Mouse (Mus musculus) megakaryocyte-erythroid progenitor cell, adult 5 weeks (primary cell): ENCODE results near the gene Rdh16f2. TPM values are rescaled to one million over a fixed set of nuclear protein-coding genes. Genes with fewer than 3 reads are reported as not detected.

Experiments
- polyA plus RNA-seq: library from polyadenylated mRNA; stranded (reverse); fragments of >175 nt; gene quantifications from 2 replicates; pipeline ENCODE4 v1.2.3, GENCODE M21; 2012

The Rdh16f2 gene
- not detected in 2 replicates for polyA plus RNA-seq

GRCm38 (mm10) chr10:127866232-127866631 is at the start of gene Rdh16f2:
TSS of gene Rdh16f2 (plus strand) at chr10:127866474.

DNA sequence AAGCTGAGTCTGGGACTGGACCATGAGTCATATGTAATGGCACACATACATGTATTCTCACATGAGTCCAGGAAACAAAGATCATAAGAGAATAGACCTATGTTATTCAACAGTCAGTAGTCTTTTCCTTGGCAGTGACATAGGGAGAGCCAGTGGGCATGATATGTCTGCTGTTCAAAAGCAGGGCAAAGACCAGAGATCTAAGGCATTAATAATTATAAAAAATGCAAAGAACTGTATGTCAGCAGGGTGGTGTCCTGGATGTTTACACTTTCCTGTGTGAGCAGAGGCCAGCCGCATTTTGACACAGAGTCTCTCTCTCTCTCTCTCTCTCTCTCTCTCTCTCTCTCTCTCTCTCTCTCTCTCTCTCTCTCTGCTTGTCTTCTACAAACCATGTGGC is 16.6 kb upstream of the Rdh16f2 start, which contains the start of gene Rdh19:
Gene Rdh19, plus strand, starts transcription at position 301 of the 400 bp plus-strand sequence.

GRCm38 (mm10) chr10:127888605-127889004 is 22.3 kb downstream of the Rdh16f2 start, which contains the start of gene Rdh7:
TSS of gene Rdh7 (minus strand) at chr10:127888817.

GRCm38 (mm10) chr10:127898218-127898617 is 31.9 kb downstream of the Rdh16f2 start, which contains the start of gene Sdr9c7:
TSS of gene Sdr9c7 (plus strand) at chr10:127898518.

Other genes starting within 250 kb of the Rdh16f2 start
- gene Lrp1, start 245.3 kb upstream of the Rdh16f2 start, polyA plus RNA-seq = 19.8 and 39.8 TPM in 2 replicates
- 48.1 and 50.8 TPM in 2 replicates for gene Stat6, start 223.5 kb upstream of the Rdh16f2 start, polyA plus RNA-seq
- gene Nemp1, start 199.6 kb upstream of the Rdh16f2 start, polyA plus RNA-seq = 1.4 and 2.7 TPM in 2 replicates
- 29.9 and 35.3 TPM in 2 replicates for gene Nab2, start 197.9 kb upstream of the Rdh16f2 start, polyA plus RNA-seq
- gene Myo1a, start 161.3 kb upstream of the Rdh16f2 start, polyA plus RNA-seq = 0.04 TPM in 1 of 2 replicates, not detected in the other
- gene Tac2, start 142.0 kb upstream of the Rdh16f2 start, polyA plus RNA-seq = 0.56 and 0.88 TPM in 2 replicates
- gene Zbtb39, start 126.9 kb upstream of the Rdh16f2 start, polyA plus RNA-seq = 3.3 and 4.3 TPM in 2 replicates
- 0.01 TPM in 1 of 2 replicates, not detected in the other for gene Gpr182, start 114.7 kb upstream of the Rdh16f2 start, polyA plus RNA-seq
- 0.02 TPM in 1 of 2 replicates, not detected in the other for gene Rdh1, start 106.8 kb upstream of the Rdh16f2 start, polyA plus RNA-seq
- not detected in 2 replicates for gene Rdh16f1, start 106.7 kb upstream of the Rdh16f2 start, polyA plus RNA-seq
- not detected in 2 replicates for gene Rdh9, start 90.1 kb upstream of the Rdh16f2 start, polyA plus RNA-seq
- 0.03 TPM in 1 of 2 replicates, not detected in the other for gene Rdh16, start 65.3 kb upstream of the Rdh16f2 start, polyA plus RNA-seq
- not detected in 2 replicates for gene Rdh19, start 16.5 kb upstream of the Rdh16f2 start, polyA plus RNA-seq
- not detected in 2 replicates for gene Rdh7, start 22.3 kb downstream of the Rdh16f2 start, polyA plus RNA-seq
- gene Sdr9c7, start 32.0 kb downstream of the Rdh16f2 start, polyA plus RNA-seq = not detected in 2 replicates
- not detected in 2 replicates for gene Hsd17b6, start 141.1 kb downstream of the Rdh16f2 start, polyA plus RNA-seq
- gene Prim1, start 148.7 kb downstream of the Rdh16f2 start, polyA plus RNA-seq = 4.3 and 6.6 TPM in 2 replicates
- gene Naca, start 169.1 kb downstream of the Rdh16f2 start, polyA plus RNA-seq = 157 and 192 TPM in 2 replicates
- 176 and 198 TPM in 2 replicates for gene Ptges3, start 192.5 kb downstream of the Rdh16f2 start, polyA plus RNA-seq
- gene Atp5b, start 216.8 kb downstream of the Rdh16f2 start, polyA plus RNA-seq = 1,291 and 1,395 TPM in 2 replicates
- gene Baz2a, start 225.1 kb downstream of the Rdh16f2 start, polyA plus RNA-seq = 22.0 and 31.0 TPM in 2 replicates